Mouse (Mus musculus): ENCODE measurements around the gene Skap2. TPM values are rescaled to one million over a fixed set of nuclear protein-coding genes. Genes with fewer than 3 reads are reported as not detected.

The Skap2 gene
- polyA plus RNA-seq, 1 experiment from 2014 or later: 5.8 TPM

Other genes with a start within 250 kb of the Skap2 start
- gene Hoxa1, start 145.8 kb upstream of the Skap2 start, polyA plus RNA-seq (2014; fragmentation: Nextera tagmentation; extraction: Ambion mirVana): 0.26 and 0.61 TPM in 2 replicates
- 0.12 and 0.20 TPM in 2 replicates for gene Hoxa2, start 152.3 kb upstream of the Skap2 start, polyA plus RNA-seq (2014; fragmentation: Nextera tagmentation; extraction: Ambion mirVana)
- gene 5730596B20Rik, start 164.9 kb upstream of the Skap2 start, polyA plus RNA-seq (2014; fragmentation: Nextera tagmentation; extraction: Ambion mirVana): not detected in 2 replicates
- not detected in 2 replicates for gene Hoxa4, start 179.2 kb upstream of the Skap2 start, polyA plus RNA-seq (2014; fragmentation: Nextera tagmentation; extraction: Ambion mirVana)
- not detected in 2 replicates for gene Hoxa5, start 192.0 kb upstream of the Skap2 start, polyA plus RNA-seq (2014; fragmentation: Nextera tagmentation; extraction: Ambion mirVana)
- not detected in 2 replicates for gene Hoxa6, start 196.2 kb upstream of the Skap2 start, polyA plus RNA-seq (2014; fragmentation: Nextera tagmentation; extraction: Ambion mirVana)
- gene Hoxa3, start 200.8 kb upstream of the Skap2 start, polyA plus RNA-seq (2014; fragmentation: Nextera tagmentation; extraction: Ambion mirVana): not detected in 2 replicates
- gene Gm28308, start 200.8 kb upstream of the Skap2 start, polyA plus RNA-seq (2014; fragmentation: Nextera tagmentation; extraction: Ambion mirVana): not detected in 2 replicates
- gene Hoxa7, start 209.3 kb upstream of the Skap2 start, polyA plus RNA-seq (2014; fragmentation: Nextera tagmentation; extraction: Ambion mirVana): not detected in 2 replicates
- gene Hoxa9, start 218.5 kb upstream of the Skap2 start, polyA plus RNA-seq (2014; fragmentation: Nextera tagmentation; extraction: Ambion mirVana): not detected in 2 replicates
- gene Hoxa10, start 228.3 kb upstream of the Skap2 start, polyA plus RNA-seq (2014; fragmentation: Nextera tagmentation; extraction: Ambion mirVana): not detected in 2 replicates
- not detected in 2 replicates for gene Hoxa11, start 233.3 kb upstream of the Skap2 start, polyA plus RNA-seq (2014; fragmentation: Nextera tagmentation; extraction: Ambion mirVana)
- gene Hoxa13, start 248.3 kb upstream of the Skap2 start, polyA plus RNA-seq (2014; fragmentation: Nextera tagmentation; extraction: Ambion mirVana): not detected in 2 replicates